8 mouse cellular contexts compared by ENCODE assay signal in the genomic region with DNA sequence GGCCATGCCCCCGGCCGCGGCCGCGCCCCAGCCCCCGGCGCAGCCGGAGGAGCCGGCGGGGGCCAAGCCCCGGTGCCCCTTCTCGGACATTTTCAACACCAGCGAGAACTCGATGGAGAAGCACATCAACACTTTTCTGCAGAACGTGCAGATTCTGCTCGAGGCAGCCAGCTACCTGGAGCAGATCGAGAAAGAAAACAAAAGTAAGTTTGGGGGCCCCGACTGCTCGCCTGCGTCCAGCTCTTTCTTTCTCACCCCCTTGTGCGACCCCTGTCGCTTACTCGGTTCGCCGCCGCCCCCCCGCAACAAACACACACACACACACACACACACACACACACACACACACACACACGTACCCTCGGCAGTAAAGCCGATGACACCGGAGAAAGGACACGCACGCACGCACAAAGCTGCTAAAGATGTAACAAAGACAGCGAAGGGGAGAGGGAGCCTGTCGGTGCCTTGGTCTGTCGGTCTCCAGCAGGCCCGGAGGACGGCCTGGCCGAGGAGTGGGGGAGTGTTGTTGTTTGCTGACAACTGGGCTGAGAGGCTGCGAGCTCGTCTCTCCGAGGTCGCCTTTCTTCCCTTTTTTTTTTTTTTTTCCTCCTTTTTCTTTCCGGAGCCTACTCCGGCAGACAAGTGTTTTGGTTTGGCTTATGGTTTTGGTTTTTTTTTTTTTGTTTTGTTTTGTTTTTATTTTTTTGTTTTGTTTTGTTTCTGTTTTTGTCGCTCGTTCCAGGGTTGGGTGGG. TPM values are rescaled to one million over a fixed set of nuclear protein-coding genes. Genes with fewer than 3 reads are reported as not detected.
DNase-seq lines count a peak whose midpoint lies in the region; ATAC-seq and TF ChIP-seq lines count a peak whose summit lies in the region.

No protein-coding gene starts in this region.

- H3K9me3 ChIP-seq in G1E (replicated peaks) = no peaks in the 10 kb centered on the region
- no peaks in the 10 kb centered on the region for H3K9me3 ChIP-seq in heart, embryonic 10.5 days

- ATAC-seq in G1E (ENCODE audit: extremely low read depth, insufficient number of reproducible peaks, low FRiP score, poor library complexity, severe bottlenecking) = no peak
- peak; percentile 9; the same call in 1 of the 2 replicates for ATAC-seq in megakaryocyte progenitor cell, adult 5-6 weeks (replicated peaks; ENCODE audit: poor library complexity)

- no peak for TF ChIP-seq CTCF in G1E (IDR thresholded peaks at IDR 0.05; ENCODE audit: low read depth, low read length)

- peak; percentile 65 for DNase-seq in 3134 (ENCODE audit: extremely low read depth, insufficient read length, low spot score)
- DNase-seq in G1E (ENCODE audit: low spot score) = peak; percentile 54
- peak; percentile 71 for DNase-seq in embryo, embryonic 10.5 days (ENCODE audit: low spot score)
- peak; percentile 82 for DNase-seq in heart, embryonic 10.5 days (ENCODE audit: low spot score)
- peak; percentile 44 to 74 for DNase-seq in kidney, postnatal 25 days
- peak; percentile 55 for DNase-seq in skeletal muscle tissue, adult 2 months (ENCODE audit: low read depth, low spot score)
- no peak for DNase-seq in urinary bladder, postnatal 25 days (ENCODE audit: low spot score)

- 1% methylated on average over 47 of the region's 48 CpGs for WGBS in heart, embryonic 10.5 days

- peaks cover 7% of the 10 kb centered on the region for H3K27me3 ChIP-seq in G1E (ENCODE audit: insufficient read depth, low read length)
- no peaks in the 10 kb centered on the region for H3K27me3 ChIP-seq in heart, embryonic 10.5 days (ENCODE audit: insufficient read depth, poor library complexity, severe bottlenecking)

- peak overlapping the region; percentile 96 for H3K27ac ChIP-seq in heart, embryonic 10.5 days

- H3K4me1 ChIP-seq in G1E (ENCODE audit: insufficient read depth, low read depth, low read length) = peaks cover 36% of the 10 kb centered on the region
- peaks cover 26% of the 10 kb centered on the region for H3K4me1 ChIP-seq in heart, embryonic 10.5 days

- peaks cover 13% of the 10 kb centered on the region for H3K36me3 ChIP-seq in G1E (replicated peaks)
- H3K36me3 ChIP-seq in heart, embryonic 10.5 days = no peaks in the 10 kb centered on the region

- peak overlapping the region; percentile 95 for H3K4me3 ChIP-seq in G1E (ENCODE audit: low read depth, low read length)
- H3K4me3 ChIP-seq in heart, embryonic 10.5 days = peak overlapping the region; percentile 98

RNA-seq across cellular contexts. Expression of gene Mxi1, which starts 0.6 kb away (rescaled TPM):
- total RNA-seq in G1E (2014; fragmentation: Nextera tagmentation) = 45.8 and 74.6 TPM in 2 replicates
- 43.0 and 47.1 TPM in 2 replicates for total RNA-seq in G1E (2017)
- polyA plus RNA-seq in G1E (2012) = 20.5 and 23.4 TPM in 2 replicates
- 27.7 and 28.7 TPM in 2 replicates for polyA plus RNA-seq in heart, embryonic 10.5 days (2016; fragmentation: Nextera tagmentation; extraction: Ambion mirVana)
- 26.5 and 33.7 TPM in 2 replicates for total RNA-seq in megakaryocyte progenitor cell, adult 5-6 weeks (2015)
- total RNA-seq in megakaryocyte progenitor cell, adult 5-6 weeks (2017) = 58.6 and 59.3 TPM in 2 replicates
